ENCODE assay signal across 28 mouse cellular contexts in the genomic region with DNA sequence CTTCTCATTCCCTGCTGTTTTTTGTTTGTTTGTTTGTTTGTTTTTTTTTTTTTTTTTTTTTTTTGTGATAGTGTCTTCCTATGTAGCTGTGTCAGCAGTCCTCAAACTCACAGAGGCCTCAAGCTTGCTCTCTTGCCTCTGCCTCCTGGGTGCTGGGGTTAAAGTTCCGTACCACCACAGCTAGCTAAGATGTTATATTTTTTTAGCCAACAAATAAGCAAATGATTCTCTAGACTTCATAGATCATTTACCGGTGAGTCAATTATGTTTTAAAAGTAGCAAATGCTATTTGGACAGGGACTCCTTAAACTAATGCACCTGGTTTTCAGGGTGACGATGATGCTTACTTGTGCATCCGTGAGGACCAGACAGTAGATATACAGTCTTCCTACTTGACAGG. TPM values are rescaled to one million over a fixed set of nuclear protein-coding genes. Genes with fewer than 3 reads are reported as not detected.
DNase-seq lines count a peak whose midpoint lies in the region; ATAC-seq and TF ChIP-seq lines count a peak whose summit lies in the region.
"Had no signal": no experiment of that assay in that cellular context is flagged by ENCODE, and none has a peak within 500 bp of the region (broad histone marks: within the 10 kb centered on the region; RNA-seq: fewer than 3 reads in every experiment).

No protein-coding gene starts in this region.

- peaks cover 5% of the 10 kb centered on the region; the same call in 1 of the 2 replicates for H3K4me1 ChIP-seq in kidney, adult 2 months (ENCODE audit: control insufficient read depth, insufficient read depth, low read length)
- no peaks in the 10 kb centered on the region for H3K4me1 ChIP-seq in kidney, embryonic 14.5 days (ENCODE audit: control insufficient read depth, insufficient read depth, low read length)
- no peaks in the 10 kb centered on the region for H3K4me1 ChIP-seq in kidney, embryonic 16.5 days (ENCODE audit: insufficient read depth, low read length)
- no peaks in the 10 kb centered on the region for H3K4me1 ChIP-seq in heart, embryonic 10.5 days
- H3K4me1 ChIP-seq: embryonic facial prominence, embryonic 13.5 days; hindbrain, embryonic 15.5 days had no signal

- peak; percentile 87 for DNase-seq in kidney, adult 2 months
- DNase-seq in kidney, postnatal 10 days, result peak; percentile 23
- DNase-seq in kidney, postnatal 36 days, result peak; percentile 46 to 79
- no peak for DNase-seq in ovary, postnatal 14 days (ENCODE audit: low spot score)
- DNase-seq in heart, embryonic 10.5 days (ENCODE audit: low spot score), result no peak
- DNase-seq: adrenal gland, adult 2 months; adrenal gland, postnatal 14 days; B cell, adult 2 months; cerebellum, adult 11-12 months; cerebellum, adult 8-10 months; cerebellum, postnatal 10 days; cerebellum, postnatal 36 days; embryo, embryonic 11 days; gastrocnemius, postnatal 10 days; gastrocnemius, postnatal 36 days; heart, adult 2 months had no signal

- WGBS in kidney, adult 2 months, result 57% methylated on average over 4 of the region's 4 CpGs
- 95% methylated on average over 4 of the region's 4 CpGs for WGBS in kidney, embryonic 14.5 days
- 90% methylated on average over 4 of the region's 4 CpGs for WGBS in kidney, embryonic 16.5 days
- WGBS in heart, embryonic 10.5 days, result 92% methylated on average over 4 of the region's 4 CpGs

- no peak overlapping the region for H3K9ac ChIP-seq in kidney, embryonic 14.5 days (ENCODE audit: low read depth, low read length)
- no peak overlapping the region for H3K9ac ChIP-seq in kidney, embryonic 16.5 days (replicated peaks; ENCODE audit: low read length)
- H3K9ac ChIP-seq: embryonic facial prominence, embryonic 13.5 days; forebrain, embryonic 12.5 days; hindbrain, embryonic 12.5 days; hindbrain, embryonic 15.5 days had no signal

- peaks cover 3% of the 10 kb centered on the region; the same call in 1 of the 2 replicates for H3K36me3 ChIP-seq in kidney, adult 2 months (ENCODE audit: control insufficient read depth, insufficient read depth, low read length)
- no peaks in the 10 kb centered on the region for H3K36me3 ChIP-seq in kidney, embryonic 14.5 days (ENCODE audit: control insufficient read depth, insufficient read depth, low read length)
- no peaks in the 10 kb centered on the region; the same call in 1 of the 2 replicates for H3K36me3 ChIP-seq in kidney, embryonic 16.5 days (ENCODE audit: insufficient read depth, low read length)
- peaks cover 21% of the 10 kb centered on the region for H3K36me3 ChIP-seq in heart, embryonic 10.5 days
- H3K36me3 ChIP-seq: embryonic facial prominence, embryonic 13.5 days; forebrain, embryonic 12.5 days; hindbrain, embryonic 12.5 days; hindbrain, embryonic 15.5 days had no signal

- no peak for TF ChIP-seq CTCF in kidney, adult 2 months (conservative IDR thresholded peaks at IDR 0.05; ENCODE audit: insufficient read depth, insufficient read length, low read depth, low read length)

- no peak overlapping the region for H3K4me2 ChIP-seq in kidney, embryonic 14.5 days (replicated peaks; ENCODE audit: low read depth, low read length)
- no peak overlapping the region for H3K4me2 ChIP-seq in kidney, embryonic 16.5 days (replicated peaks; ENCODE audit: low read depth, low read length)
- H3K4me2 ChIP-seq: embryonic facial prominence, embryonic 13.5 days; forebrain, embryonic 12.5 days; heart, embryonic 11.5 days; hindbrain, embryonic 12.5 days; hindbrain, embryonic 15.5 days had no signal

- ATAC-seq in kidney, embryonic 14.5 days (ENCODE audit: low FRiP score, low TSS enrichment), result no peak
- ATAC-seq in kidney, embryonic 16.5 days (ENCODE audit: low FRiP score, low TSS enrichment), result peak; percentile 56; the same call in 1 of the 2 replicates
- ATAC-seq: forebrain, embryonic 16.5 days had no signal

- H3K4me3 ChIP-seq in kidney, adult 2 months (ENCODE audit: insufficient read depth, low read depth, low read length), result peak overlapping the region; percentile 28; the same call in 1 of the 2 replicates
- H3K4me3 ChIP-seq in kidney, embryonic 14.5 days (ENCODE audit: low read length), result no peak overlapping the region
- no peak overlapping the region for H3K4me3 ChIP-seq in kidney, embryonic 16.5 days (ENCODE audit: low read length)
- no peak overlapping the region for H3K4me3 ChIP-seq in heart, embryonic 10.5 days
- H3K4me3 ChIP-seq: embryonic facial prominence, embryonic 10.5 days; embryonic facial prominence, embryonic 13.5 days; erythroblast, embryonic 14.5 days; forebrain, embryonic 12.5 days; heart, adult 2 months; hindbrain, embryonic 12.5 days; hindbrain, embryonic 15.5 days had no signal

- H3K9me3 ChIP-seq in kidney, embryonic 14.5 days (ENCODE audit: control insufficient read depth, low read length), result no peaks in the 10 kb centered on the region
- no peaks in the 10 kb centered on the region for H3K9me3 ChIP-seq in kidney, embryonic 16.5 days (ENCODE audit: low read length)
- H3K9me3 ChIP-seq in heart, embryonic 10.5 days, result no peaks in the 10 kb centered on the region
- H3K9me3 ChIP-seq: embryonic facial prominence, embryonic 10.5 days; embryonic facial prominence, embryonic 13.5 days; forebrain, embryonic 12.5 days; G1E; hindbrain, embryonic 12.5 days; hindbrain, embryonic 15.5 days had no signal

- peak overlapping the region; percentile 93 for H3K27ac ChIP-seq in kidney, adult 2 months (ENCODE audit: insufficient read depth, low read depth, low read length)
- no peak overlapping the region for H3K27ac ChIP-seq in kidney, embryonic 14.5 days (ENCODE audit: low read depth, low read length)
- H3K27ac ChIP-seq in kidney, embryonic 16.5 days (ENCODE audit: low read length), result no peak overlapping the region
- no peak overlapping the region for H3K27ac ChIP-seq in heart, embryonic 10.5 days
- H3K27ac ChIP-seq: embryonic facial prominence, embryonic 10.5 days; embryonic facial prominence, embryonic 13.5 days; forebrain, embryonic 12.5 days; heart, adult 2 months; hindbrain, embryonic 12.5 days; hindbrain, embryonic 15.5 days had no signal

- no peak for TF ChIP-seq POLR2A in kidney, adult 2 months (IDR thresholded peaks at IDR 0.05; ENCODE audit: low read depth, low read length)

- no peaks in the 10 kb centered on the region for H3K27me3 ChIP-seq in kidney, adult 2 months (replicated peaks; ENCODE audit: control insufficient read depth, insufficient read depth, low read length)
- H3K27me3 ChIP-seq in kidney, embryonic 14.5 days (ENCODE audit: control insufficient read depth, insufficient read depth, low read length), result no peaks in the 10 kb centered on the region
- no peaks in the 10 kb centered on the region for H3K27me3 ChIP-seq in kidney, embryonic 16.5 days (ENCODE audit: insufficient read depth, low read length)
- H3K27me3 ChIP-seq in heart, embryonic 10.5 days (ENCODE audit: insufficient read depth, poor library complexity, severe bottlenecking), result no peaks in the 10 kb centered on the region
- H3K27me3 ChIP-seq: CH12.LX; embryonic facial prominence, embryonic 13.5 days; forebrain, embryonic 12.5 days; hindbrain, embryonic 12.5 days; hindbrain, embryonic 15.5 days had no signal

RNA-seq across cellular contexts. Expression of gene Frrs1, which starts 31.3 kb away (rescaled TPM):
- polyA plus RNA-seq in kidney, adult 2 months (2012; rRNA removed), result 49.7 and 62.7 TPM in 2 replicates
- polyA plus RNA-seq in kidney, embryonic 14.5 days (2014; fragmentation: Nextera tagmentation; extraction: Ambion mirVana), result 20.2 and 21.2 TPM in 2 replicates
- 22.4 and 28.1 TPM in 2 replicates for polyA plus RNA-seq in kidney, embryonic 16.5 days (2015; fragmentation: Nextera tagmentation; extraction: Ambion mirVana)
- 24.8 and 32.7 TPM in 2 replicates for polyA plus RNA-seq in heart, embryonic 10.5 days (2016; fragmentation: Nextera tagmentation; extraction: Ambion mirVana)

Comparison
In these comparisons a context has a peak if more than half of its experiments do, and no peak if none do; other contexts are left out.
1. DNase-seq: peak in kidney, adult 2 months (single experiment), kidney, postnatal 10 days (single experiment) and kidney, postnatal 36 days (2 of 2); none in ovary, postnatal 14 days (single experiment) and heart, embryonic 10.5 days (single experiment).